Mouse (Mus musculus): ENCODE measurements around the gene Tmod3.

GRCm38 (mm10) chr9:75523646-75524045 lies 35.8 kb downstream of the Tmod3 start:
- no peak for TF ChIP-seq EP300 (optimal IDR thresholded peaks at IDR 0.05)
- no peak for TF ChIP-seq CTCF (IDR thresholded peaks at IDR 0.05; ENCODE audit: low read depth)

All from stomach, postnatal 0 days (tissue).